In genomic region chr3:151912292-151912691, GRCm38 (mm10) we compare ENCODE assay signal across 7 mouse cellular contexts.
A peak's percentile ranks its signal among the peaks of the same experiment; 100 is the strongest.
DNase-seq lines count a peak whose midpoint lies in the region; ATAC-seq and TF ChIP-seq lines count a peak whose summit lies in the region.
"Not testable (repeated sequence)": the region's sequence is repeated elsewhere in the genome, so short reads cannot be mapped to it uniquely, and the experiment has no call there.

No protein-coding gene starts in this region.

- not testable (repeated sequence) for H3K27me3 ChIP-seq in intestine, embryonic 16.5 days (replicated peaks; ENCODE audit: control insufficient read depth, insufficient read depth, low read length); lung, embryonic 16.5 days (ENCODE audit: control insufficient read depth, insufficient read depth, low read depth, low read length); stomach, postnatal 0 days (ENCODE audit: control insufficient read depth, insufficient read depth, low read length)

- peak; percentile 64; the same call in 1 of the 2 replicates for ATAC-seq in intestine, embryonic 16.5 days
- peak; percentile 55 for ATAC-seq in lung, embryonic 16.5 days (ENCODE audit: low read depth)
- ATAC-seq in megakaryocyte, adult 5-6 weeks (ENCODE audit: poor library complexity, severe bottlenecking): peak; percentile 69
- ATAC-seq in stomach, postnatal 0 days (ENCODE audit: low FRiP score, low TSS enrichment): 0 out of 2 replicates have a peak, but pooled peaks have one; percentile 42

- not testable (repeated sequence) for H3K4me3 ChIP-seq in intestine, embryonic 16.5 days (ENCODE audit: low read length); lung, embryonic 16.5 days (ENCODE audit: low read length); stomach, postnatal 0 days (ENCODE audit: low read depth, low read length)

- DNase-seq in adrenal gland, postnatal 36 days: peak; percentile 15 to 30
- peak; percentile 91 for DNase-seq in heart, adult 11 months
- DNase-seq in kidney, postnatal 25 days: peak; percentile 20 to 54
- not testable (repeated sequence) for DNase-seq in stomach, postnatal 0 days (ENCODE audit: low spot score)

- TF ChIP-seq EP300 in stomach, postnatal 0 days (optimal IDR thresholded peaks at IDR 0.05): not testable (repeated sequence)

- H3K27ac ChIP-seq in intestine, embryonic 16.5 days (ENCODE audit: low read length); lung, embryonic 16.5 days (ENCODE audit: low read length); stomach, postnatal 0 days (replicated peaks): not testable (repeated sequence)

- TF ChIP-seq CTCF in stomach, postnatal 0 days (IDR thresholded peaks at IDR 0.05; ENCODE audit: low read depth): not testable (repeated sequence)

- not testable (repeated sequence) for H3K4me1 ChIP-seq in intestine, embryonic 16.5 days (ENCODE audit: control insufficient read depth, insufficient read depth, low read length); lung, embryonic 16.5 days (replicated peaks; ENCODE audit: control insufficient read depth, insufficient read depth, low read length); stomach, postnatal 0 days (replicated peaks; ENCODE audit: control insufficient read depth, insufficient read depth)

- 72% methylated on average over 11 of the region's 11 CpGs for WGBS in intestine, embryonic 16.5 days
- 73% methylated on average over 11 of the region's 11 CpGs for WGBS in lung, embryonic 16.5 days
- WGBS in stomach, postnatal 0 days: 54% methylated on average over 11 of the region's 11 CpGs

- not testable (repeated sequence) for H3K9me3 ChIP-seq in intestine, embryonic 16.5 days (ENCODE audit: control insufficient read depth, low read length); lung, embryonic 16.5 days (ENCODE audit: control insufficient read depth, low read length); stomach, postnatal 0 days (ENCODE audit: control insufficient read depth, low read length)

- not testable (repeated sequence) for H3K4me2 ChIP-seq in intestine, embryonic 16.5 days (ENCODE audit: low read depth, low read length); lung, embryonic 16.5 days (ENCODE audit: low read depth, low read length)
- H3K4me2 ChIP-seq in stomach, postnatal 0 days (replicated peaks; ENCODE audit: low read depth): 0 out of 2 replicates have a peak overlapping the region, but pooled peaks have one; percentile 17

- H3K36me3 ChIP-seq in intestine, embryonic 16.5 days (ENCODE audit: control insufficient read depth, insufficient read depth, low read length); lung, embryonic 16.5 days (ENCODE audit: control insufficient read depth, insufficient read depth, low read length); stomach, postnatal 0 days (ENCODE audit: control insufficient read depth, insufficient read depth, low read length): not testable (repeated sequence)

- H3K9ac ChIP-seq in intestine, embryonic 16.5 days (ENCODE audit: low read depth, low read length); lung, embryonic 16.5 days (ENCODE audit: low read length); stomach, postnatal 0 days (ENCODE audit: low read length): not testable (repeated sequence)
